Mouse (Mus musculus) embryo, embryonic 10.5 days (tissue): ENCODE data around the gene Rap2a.

Experiments
- DNase-seq: peaks from one replicate; pipeline ENCODE4 v3.0.0-alpha.2; 2015; ENCODE audit warnings: low spot score

The Rap2a gene

DNA sequence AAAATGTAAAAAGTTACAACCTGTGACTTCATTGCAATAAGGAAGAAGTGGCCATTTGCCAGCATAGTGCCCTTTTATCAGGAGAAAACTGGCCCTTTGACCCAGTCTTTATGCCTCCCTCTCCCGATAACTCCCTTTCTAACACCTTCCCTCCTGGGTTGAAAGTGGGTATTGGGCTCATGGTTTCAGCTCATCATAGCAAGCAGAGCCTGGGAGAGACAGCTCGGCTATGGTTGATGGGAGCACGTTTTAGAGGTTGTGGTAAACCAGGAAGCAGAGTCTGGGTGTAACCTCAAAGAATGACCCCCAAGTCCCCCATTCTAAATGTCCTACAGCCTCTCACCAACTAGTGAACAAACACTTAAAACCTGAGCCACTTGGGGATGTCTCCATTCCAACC is 64.7 kb downstream of the Rap2a start:
- no peak for DNase-seq

DNA sequence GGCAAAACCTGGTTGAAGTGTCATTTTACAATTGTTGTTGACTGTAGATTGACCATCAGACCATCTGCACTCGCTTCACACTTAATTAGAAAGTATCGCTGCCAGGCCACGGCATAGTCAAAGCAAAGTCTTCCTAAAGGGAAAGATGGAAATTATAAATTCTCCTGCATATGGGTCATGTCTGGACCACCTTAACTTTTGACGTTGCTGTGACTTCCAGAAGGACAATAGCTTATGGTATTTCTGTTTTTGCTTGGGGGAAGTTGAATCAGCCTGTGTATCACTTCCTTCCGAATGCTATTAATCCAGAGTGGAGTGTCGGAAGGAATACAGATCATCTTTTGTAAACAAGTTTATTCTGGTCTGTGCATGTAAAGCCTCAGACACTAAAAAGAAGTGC is 65.6 kb downstream of the Rap2a start:
- DNase-seq, result no peak

DNA sequence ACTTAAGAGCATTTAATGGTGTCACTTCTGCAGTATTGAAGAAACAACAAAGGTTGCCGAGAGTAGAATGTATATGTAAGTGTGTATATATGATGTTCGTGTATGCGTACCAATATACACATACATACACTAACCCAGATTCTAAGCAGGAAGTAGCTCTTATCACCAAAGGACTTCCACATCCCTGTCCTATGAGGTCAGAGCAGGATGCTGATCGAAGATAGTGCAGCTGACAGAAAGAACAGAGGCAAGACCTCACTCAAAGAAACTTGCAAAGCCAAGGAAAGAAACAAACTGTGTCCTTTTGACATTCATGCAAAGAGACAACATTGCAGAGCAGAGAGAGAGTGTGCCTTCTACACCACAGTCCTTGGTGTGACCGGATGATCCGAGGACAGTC is 66.3 kb downstream of the Rap2a start:
- no peak for DNase-seq

- no peak for DNase-seq
Observed at GRCm38 (mm10) chr14:120544946-120545345, 66.7 kb downstream of the Rap2a start.
